Mouse (Mus musculus): Measurements from ENCODE around the gene Pgap3. TPM values are rescaled to one million over a fixed set of nuclear protein-coding genes. Genes with fewer than 3 reads are reported as not detected.

Gene Pgap3
- polyA plus RNA-seq, 1 experiment from 2014 or later: 6.7 TPM

DNA sequence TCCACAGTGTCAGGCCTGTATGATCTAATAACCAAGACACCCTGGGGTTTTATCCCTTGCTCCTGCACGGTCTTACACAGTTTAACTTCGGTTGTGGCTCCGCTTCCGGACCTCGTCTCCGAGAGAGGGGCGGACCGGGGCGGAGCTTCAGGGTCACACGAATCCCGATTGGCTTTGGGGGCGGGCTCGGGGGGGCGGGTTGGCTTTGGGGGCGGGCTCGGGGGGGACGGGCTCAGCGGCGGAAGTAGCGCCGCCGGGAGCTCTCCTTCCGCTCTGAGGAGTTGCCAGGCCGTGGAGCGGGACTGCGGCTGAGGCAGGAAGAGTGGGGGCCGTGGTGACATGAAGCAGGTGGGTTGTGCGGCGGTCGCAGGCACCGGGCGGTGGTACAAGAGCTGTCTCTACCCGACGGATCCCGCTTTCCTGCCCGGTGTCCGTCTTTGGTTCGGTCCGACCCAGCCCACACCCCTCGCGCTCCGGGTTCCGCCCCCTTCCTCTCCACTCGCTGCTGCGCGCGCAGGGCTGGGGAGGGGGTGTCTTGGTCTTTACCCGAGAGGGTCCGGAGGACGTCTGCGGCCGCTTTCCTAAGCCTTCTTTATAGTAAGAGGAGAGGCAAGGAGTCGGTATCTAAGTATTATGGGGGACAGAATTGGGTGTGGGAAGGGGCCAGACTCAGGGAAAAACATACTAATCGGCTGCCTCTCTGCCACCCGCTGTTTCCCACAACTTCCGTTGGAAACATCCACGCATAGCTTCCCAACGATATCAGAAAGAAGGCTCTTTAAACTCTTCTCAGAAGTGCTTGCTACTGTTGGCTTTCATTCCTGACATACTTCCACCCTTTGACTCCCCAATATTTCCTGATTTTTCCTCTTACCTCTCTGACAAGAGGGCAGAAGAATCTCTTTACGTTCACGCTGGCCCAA lies 41.9 kb downstream of the Pgap3 start, which contains the start of gene Stard3:
Gene Stard3 (plus strand): TSS at position 208 of the 923 bp plus-strand sequence.
- WGBS: under 1% methylated on average over 49 of the region's 60 CpGs
- Histone ChIP-seq H3K9ac (ENCODE audit: low read length) (peak within 1 kb of the TSS; percentile 54), H3K27ac (ENCODE audit: low read depth, low read length) (peak within 1 kb of the TSS; percentile 54), H3K4me3 (ENCODE audit: low read depth, low read length) (peak within 1 kb of the TSS; percentile 52), H3K27me3 (ENCODE audit: control insufficient read depth, insufficient read depth, low read length) (peaks cover 11% of the 10 kb centered on the region; the same call in 1 of the 2 replicates), H3K4me1 (ENCODE audit: control insufficient read depth, insufficient read depth, low read length) (peaks cover 28% of the 10 kb centered on the region), H3K4me2 (ENCODE audit: low read depth) (peak within 1 kb of the TSS; percentile 77), H3K36me3 (ENCODE audit: control insufficient read depth, insufficient read depth, low read length) (no peaks in the 10 kb centered on the region), H3K9me3 (ENCODE audit: control insufficient read depth, low read length) (no peaks in the 10 kb centered on the region)
- peak; percentile 85 for ATAC-seq (ENCODE audit: insufficient read depth, low FRiP score, low TSS enrichment)
- peak; percentile 91 for DNase-seq (ENCODE audit: low spot score)

GRCm38 (mm10) chr11:98357396-98358160 lies 42.7 kb downstream of the Pgap3 start:
- no peak for DNase-seq (ENCODE audit: low spot score)
- H3K27ac ChIP-seq (ENCODE audit: low read depth, low read length): peak overlapping the region; percentile 54
- peak; percentile 2; the same call in 1 of the 2 replicates for ATAC-seq (ENCODE audit: insufficient read depth, low FRiP score, low TSS enrichment)

DNA sequence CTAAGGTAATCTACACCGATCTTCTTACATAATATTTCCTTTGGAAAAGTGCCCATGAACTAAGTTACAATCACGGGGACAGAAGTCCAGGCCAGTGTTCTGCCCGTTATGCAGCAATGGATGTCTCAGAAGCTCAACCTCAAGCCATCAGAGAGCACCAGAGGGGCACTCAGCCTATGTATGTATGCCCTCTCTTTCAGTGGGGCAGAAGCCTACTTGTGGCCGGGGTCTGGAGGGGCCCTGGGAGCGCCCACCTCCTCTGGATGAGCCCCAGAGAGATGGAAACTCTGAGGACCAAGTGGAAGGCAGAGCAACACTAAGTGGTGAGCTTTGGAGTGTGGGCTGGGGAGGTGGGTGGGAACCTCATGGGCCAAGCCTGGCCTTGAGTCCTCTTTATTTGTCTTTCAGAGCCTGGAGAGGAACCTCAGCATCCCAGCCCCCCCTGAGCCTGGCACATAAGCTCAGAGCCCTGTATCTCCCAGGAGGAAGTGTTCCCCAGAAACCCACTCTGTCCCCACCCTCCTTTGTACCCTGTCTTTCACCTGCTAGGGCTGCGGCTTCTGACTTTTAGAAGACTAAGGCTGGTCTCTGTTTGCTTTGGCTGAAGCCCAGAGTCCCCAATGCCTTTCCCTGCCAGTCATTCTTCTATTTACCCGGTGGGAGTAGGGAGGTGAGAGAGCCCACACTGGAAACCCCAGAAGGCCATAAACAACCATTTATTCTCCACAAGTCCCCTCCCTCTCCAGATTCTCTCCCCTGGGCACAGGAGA lies 43.5 kb downstream of the Pgap3 start:
- H3K27me3 ChIP-seq (ENCODE audit: control insufficient read depth, insufficient read depth, low read length): peaks cover 19% of the 10 kb centered on the region
- DNase-seq (ENCODE audit: low spot score): no peak
- H3K4me3 ChIP-seq (ENCODE audit: low read depth, low read length): no peak overlapping the region
- no peak for ATAC-seq (ENCODE audit: insufficient read depth, low FRiP score, low TSS enrichment)
- H3K4me2 ChIP-seq (ENCODE audit: low read depth): no peak overlapping the region
- peaks cover 28% of the 10 kb centered on the region for H3K4me1 ChIP-seq (ENCODE audit: control insufficient read depth, insufficient read depth, low read length)
- no peak overlapping the region for H3K9ac ChIP-seq (ENCODE audit: low read length)
- H3K27ac ChIP-seq (ENCODE audit: low read depth, low read length): 0 out of 2 replicates have a peak overlapping the region, but pooled peaks have one; percentile 8
- no peaks in the 10 kb centered on the region for H3K9me3 ChIP-seq (ENCODE audit: control insufficient read depth, low read length)
- H3K36me3 ChIP-seq (ENCODE audit: control insufficient read depth, insufficient read depth, low read length): no peaks in the 10 kb centered on the region
- WGBS: 75% methylated on average over 7 of the region's 7 CpGs

More at GRCm38 (mm10) chr11:98357396-98358160, 42.7 kb downstream of the Pgap3 start:
- Histone ChIP-seq H3K4me1 (ENCODE audit: control insufficient read depth, insufficient read depth, low read length) (peaks cover 28% of the 10 kb centered on the region), H3K9me3 (ENCODE audit: control insufficient read depth, low read length) (no peaks in the 10 kb centered on the region), H3K9ac (ENCODE audit: low read length) (peak overlapping the region; percentile 44), H3K27me3 (ENCODE audit: control insufficient read depth, insufficient read depth, low read length) (peaks cover 12% of the 10 kb centered on the region; the same call in 1 of the 2 replicates), H3K36me3 (ENCODE audit: control insufficient read depth, insufficient read depth, low read length) (no peaks in the 10 kb centered on the region), H3K4me3 (ENCODE audit: low read depth, low read length) (peak overlapping the region; percentile 52), H3K4me2 (ENCODE audit: low read depth) (peak overlapping the region; percentile 66)
- 12% methylated on average over 13 of the region's 13 CpGs for WGBS

- Histone ChIP-seq H3K4me1 (ENCODE audit: control insufficient read depth, insufficient read depth, low read length) (peaks cover 21% of the 10 kb centered on the region), H3K4me2 (ENCODE audit: low read depth) (no peak overlapping the region), H3K4me3 (ENCODE audit: low read depth, low read length) (no peak overlapping the region), H3K9me3 (ENCODE audit: control insufficient read depth, low read length) (no peaks in the 10 kb centered on the region), H3K27me3 (ENCODE audit: control insufficient read depth, insufficient read depth, low read length) (peaks cover 29% of the 10 kb centered on the region), H3K9ac (ENCODE audit: low read length) (no peak overlapping the region), H3K27ac (ENCODE audit: low read depth, low read length) (no peak overlapping the region), H3K36me3 (ENCODE audit: control insufficient read depth, insufficient read depth, low read length) (no peaks in the 10 kb centered on the region)
- WGBS: 13% methylated on average over 6 of the region's 6 CpGs
- DNase-seq (ENCODE audit: low spot score) (peak; percentile 60), ATAC-seq (ENCODE audit: insufficient read depth, low FRiP score, low TSS enrichment) (no peak)
Observed at GRCm38 (mm10) chr11:98355732-98356299, 44.5 kb downstream of the Pgap3 start.

GRCm38 (mm10) chr11:98354445-98354844 lies 45.8 kb downstream of the Pgap3 start:
- peaks cover 43% of the 10 kb centered on the region for H3K27me3 ChIP-seq (ENCODE audit: control insufficient read depth, insufficient read depth, low read length)
- H3K27ac ChIP-seq (ENCODE audit: low read depth, low read length): no peak overlapping the region
- H3K36me3 ChIP-seq (ENCODE audit: control insufficient read depth, insufficient read depth, low read length): no peaks in the 10 kb centered on the region
- no peak overlapping the region for H3K4me2 ChIP-seq (ENCODE audit: low read depth)
- whole genome bisulfite sequencing: 62% methylated on average over 14 of the region's 14 CpGs
- no peak for ATAC-seq (ENCODE audit: insufficient read depth, low FRiP score, low TSS enrichment)
- no peak overlapping the region for H3K4me3 ChIP-seq (ENCODE audit: low read depth, low read length)
- H3K4me1 ChIP-seq (ENCODE audit: control insufficient read depth, insufficient read depth, low read length): peaks cover 10% of the 10 kb centered on the region
- H3K9ac ChIP-seq (ENCODE audit: low read length): no peak overlapping the region
- H3K9me3 ChIP-seq (ENCODE audit: control insufficient read depth, low read length): no peaks in the 10 kb centered on the region
- DNase-seq (ENCODE audit: low spot score): no peak

- DNase-seq (ENCODE audit: low spot score) (no peak), ATAC-seq (ENCODE audit: insufficient read depth, low FRiP score, low TSS enrichment) (no peak)
- 29% methylated on average over 8 of the region's 8 CpGs for WGBS
- Histone ChIP-seq H3K36me3 (ENCODE audit: control insufficient read depth, insufficient read depth, low read length) (no peaks in the 10 kb centered on the region), H3K27ac (ENCODE audit: low read depth, low read length) (no peak overlapping the region), H3K4me2 (ENCODE audit: low read depth) (no peak overlapping the region), H3K9me3 (ENCODE audit: control insufficient read depth, low read length) (no peaks in the 10 kb centered on the region), H3K9ac (ENCODE audit: low read length) (no peak overlapping the region), H3K4me3 (ENCODE audit: low read depth, low read length) (no peak overlapping the region), H3K4me1 (ENCODE audit: control insufficient read depth, insufficient read depth, low read length) (peaks cover 3% of the 10 kb centered on the region), H3K27me3 (ENCODE audit: control insufficient read depth, insufficient read depth, low read length) (peaks cover 50% of the 10 kb centered on the region)
Observed at GRCm38 (mm10) chr11:98353651-98354211, 46.6 kb downstream of the Pgap3 start.

GRCm38 (mm10) chr11:98352272-98352990 lies 47.9 kb downstream of the Pgap3 start:
- no peak for DNase-seq (ENCODE audit: low spot score)
- 73% methylated on average over 18 of the region's 18 CpGs for WGBS
- Histone ChIP-seq H3K9ac (ENCODE audit: low read length) (no peak overlapping the region), H3K4me3 (ENCODE audit: low read depth, low read length) (no peak overlapping the region), H3K27ac (ENCODE audit: low read depth, low read length) (no peak overlapping the region), H3K4me1 (ENCODE audit: control insufficient read depth, insufficient read depth, low read length) (peaks cover 3% of the 10 kb centered on the region), H3K4me2 (ENCODE audit: low read depth) (no peak overlapping the region), H3K9me3 (ENCODE audit: control insufficient read depth, low read length) (no peaks in the 10 kb centered on the region), H3K27me3 (ENCODE audit: control insufficient read depth, insufficient read depth, low read length) (peaks cover 62% of the 10 kb centered on the region), H3K36me3 (ENCODE audit: control insufficient read depth, insufficient read depth, low read length) (no peaks in the 10 kb centered on the region)
- no peak for ATAC-seq (ENCODE audit: insufficient read depth, low FRiP score, low TSS enrichment)

Data from neural tube, embryonic 11.5 days (tissue).